Mouse (Mus musculus) heart, adult 8-10 months (tissue): ENCODE results near the gene Ippk. TPM values are rescaled to one million over a fixed set of nuclear protein-coding genes. Genes with fewer than 3 reads are reported as not detected.

ENCODE experiments used
- DNase-seq: peaks from one replicate; pipeline ENCODE4 v3.0.0; 2022; ENCODE audit warnings: low spot score
- total RNA-seq, 4 experiments: library from RNA; stranded (reverse); gene quantifications; 2 replicates each; pipeline ENCODE4 v1.2.4; 2022

Gene Ippk
- total RNA-seq, 4 experiments from 2014 or later = 5.5 to 7.5 (median 7.1) TPM

DNA sequence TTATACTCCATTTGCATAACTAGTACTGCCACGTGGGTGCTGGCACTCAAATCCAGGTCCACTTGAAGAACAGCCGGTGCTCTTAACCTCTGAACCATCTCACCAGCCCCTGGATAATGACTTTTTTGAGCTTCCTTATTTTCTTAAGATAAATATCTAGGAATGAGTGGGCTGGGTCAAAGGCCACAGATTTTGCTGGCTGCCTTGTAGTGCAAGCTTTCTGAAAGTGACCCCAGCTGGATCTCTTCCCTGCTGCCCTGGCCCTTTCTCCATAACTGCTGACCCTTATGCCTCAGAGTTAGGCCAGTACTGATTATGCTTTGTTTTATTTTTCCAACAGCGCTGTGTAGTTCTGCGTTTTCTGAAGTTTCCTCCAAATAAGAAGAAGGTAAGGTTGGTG is 9.5 kb downstream of the Ippk start:
- DNase-seq = no peak

GRCm38 (mm10) chr13:49433268-49434029 is 12.4 kb downstream of the Ippk start:
- no peak for DNase-seq

DNA sequence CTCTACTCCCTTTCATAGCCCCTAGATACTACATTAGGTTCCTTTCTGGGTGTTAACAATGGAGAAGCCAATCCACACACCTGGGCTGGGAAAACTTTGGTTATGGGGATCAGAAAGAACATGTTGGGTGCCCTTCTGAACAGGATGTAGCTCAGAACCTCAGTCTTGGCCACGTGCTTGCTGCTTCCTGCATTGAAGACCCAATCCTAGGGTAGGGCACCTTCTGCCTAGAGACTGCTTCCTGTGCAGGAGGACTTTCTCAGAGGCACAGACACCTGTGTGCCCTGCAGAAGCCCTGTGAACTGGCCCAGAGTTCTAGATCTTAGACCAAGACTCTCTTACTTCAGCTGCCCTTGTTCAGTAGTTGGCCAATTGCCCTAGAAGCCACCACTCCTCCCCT is 14.7 kb downstream of the Ippk start:
- DNase-seq = no peak

DNA sequence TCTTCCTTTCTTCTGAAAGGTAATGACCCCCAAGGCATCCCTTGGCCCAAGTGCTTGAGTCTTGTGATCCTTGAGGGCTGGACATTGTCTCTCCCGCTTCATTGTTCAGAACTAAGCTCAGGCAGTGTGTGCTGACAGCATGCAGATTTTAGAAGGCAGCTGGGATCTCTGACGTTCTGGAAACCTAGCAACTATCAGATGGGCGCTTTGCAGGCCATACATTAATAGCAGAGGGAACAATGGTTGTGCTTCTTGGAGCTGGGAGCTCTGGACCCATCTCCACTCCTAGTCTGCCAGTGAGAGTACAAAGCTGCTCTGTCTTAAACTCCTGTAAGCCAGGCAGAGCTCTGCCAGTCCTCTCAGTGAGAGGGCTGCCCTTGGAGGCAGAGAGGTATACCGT is 15.1 kb downstream of the Ippk start:
- DNase-seq = no peak

GRCm38 (mm10) chr13:49444451-49444850 is 23.4 kb downstream of the Ippk start:
- DNase-seq = no peak

DNA sequence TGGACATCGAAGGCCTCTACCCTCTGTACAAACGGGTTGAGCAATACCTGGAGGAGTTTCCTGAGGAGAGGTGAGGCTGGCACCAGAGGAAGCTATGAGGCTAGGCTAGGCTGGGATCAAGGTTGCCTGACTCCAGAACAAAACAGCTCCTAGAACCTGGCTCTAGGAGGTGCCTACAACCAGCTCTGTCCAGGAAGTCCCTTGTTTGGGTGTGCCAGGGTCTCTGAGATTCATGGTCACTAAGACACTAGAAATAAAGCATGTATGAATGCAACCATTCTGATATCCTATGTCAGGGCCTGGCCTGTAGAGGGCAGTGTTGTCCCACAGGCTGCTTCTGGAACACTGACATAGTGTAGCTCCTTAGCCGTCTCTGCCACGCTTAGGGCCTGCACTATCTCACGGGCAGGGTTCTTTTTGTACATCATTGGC is 28.3 kb downstream of the Ippk start:
- peak; percentile 86 for DNase-seq

DNA sequence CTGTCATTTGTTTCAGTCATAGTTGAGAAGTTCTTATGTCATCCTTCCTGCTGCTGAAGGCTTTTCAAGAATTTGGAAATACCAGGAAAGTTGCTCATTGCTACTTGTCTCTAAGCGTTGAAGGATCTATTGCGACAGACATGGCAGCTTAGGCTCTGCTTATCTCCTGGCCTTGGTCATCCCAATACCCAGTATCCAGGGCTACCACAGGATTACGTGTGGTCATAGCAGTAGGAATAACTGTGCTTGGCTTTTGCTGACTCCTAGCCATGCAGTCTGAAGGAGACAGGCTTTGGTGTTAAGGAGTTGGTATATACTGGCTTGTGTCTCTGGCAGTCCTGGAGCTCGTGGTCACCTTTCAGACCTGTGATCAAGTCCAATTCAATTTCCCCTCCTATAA is 39.2 kb downstream of the Ippk start:
- no peak for DNase-seq

DNA sequence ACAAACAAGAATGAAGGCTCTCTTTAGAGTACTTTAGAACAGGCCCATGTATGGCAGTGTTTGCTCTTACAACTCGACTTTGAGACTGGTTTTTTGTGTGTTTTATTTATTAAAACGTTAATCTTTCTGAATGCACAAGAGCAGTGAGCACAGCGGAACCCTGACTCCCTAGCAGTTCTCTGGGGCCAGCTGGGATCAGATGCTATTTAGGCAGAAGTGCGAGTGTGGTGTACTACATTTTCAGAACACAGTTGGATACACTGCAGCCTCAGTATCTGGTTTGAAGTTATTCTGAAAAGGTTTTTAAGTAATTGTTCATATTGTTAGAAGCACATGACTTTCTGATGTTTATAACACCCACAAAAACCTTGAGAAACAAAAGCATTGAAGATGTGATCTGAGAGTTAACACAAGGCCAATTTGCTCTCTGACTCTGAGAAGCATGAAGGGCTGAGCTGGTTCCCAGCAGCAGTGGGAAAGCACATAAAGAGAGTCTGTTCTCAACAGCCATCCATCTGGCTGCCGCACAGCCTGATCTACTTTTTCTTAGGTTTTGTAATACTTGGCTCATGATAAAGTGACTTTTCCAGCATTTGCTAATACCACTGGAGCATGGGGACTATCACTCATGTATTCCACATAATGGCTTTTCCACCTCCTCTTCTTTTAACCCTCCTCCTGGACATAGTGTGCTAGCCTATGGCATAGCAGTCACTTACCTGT is 39.8 kb downstream of the Ippk start:
- peak; percentile 56 for DNase-seq

DNA sequence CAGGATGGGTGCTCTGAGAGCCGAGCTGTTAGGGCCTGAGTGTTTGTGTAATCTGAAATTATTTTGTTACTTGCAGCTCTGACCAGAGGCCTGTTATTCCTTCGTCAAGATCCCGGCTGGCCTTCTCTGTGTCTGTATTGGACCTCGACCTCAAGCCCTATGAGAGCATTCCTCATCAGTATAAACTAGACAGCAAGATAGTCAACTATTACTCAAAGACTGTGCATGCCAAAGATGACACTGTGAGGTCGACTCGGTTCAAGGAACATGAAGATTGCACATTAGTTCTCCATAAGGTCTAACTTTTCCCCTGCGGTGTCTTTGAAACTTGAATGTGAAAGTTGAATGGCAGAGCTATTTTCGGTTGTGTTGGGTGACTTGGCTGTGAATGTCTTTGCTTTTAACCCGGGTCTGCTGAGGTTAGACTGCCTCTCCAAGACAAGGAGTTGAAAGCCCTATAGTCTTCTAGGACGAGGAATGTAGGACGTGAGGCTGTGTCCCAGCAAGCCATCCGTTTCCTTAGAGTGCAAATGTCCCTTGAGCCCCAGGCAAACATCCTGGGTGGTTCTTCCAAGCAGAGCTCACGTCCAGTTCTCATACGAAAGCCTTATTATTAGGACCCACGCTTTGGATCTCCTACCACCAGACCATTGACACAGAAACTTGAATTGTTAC is 40.5 kb downstream of the Ippk start:
- peak; percentile 35 for DNase-seq

DNA sequence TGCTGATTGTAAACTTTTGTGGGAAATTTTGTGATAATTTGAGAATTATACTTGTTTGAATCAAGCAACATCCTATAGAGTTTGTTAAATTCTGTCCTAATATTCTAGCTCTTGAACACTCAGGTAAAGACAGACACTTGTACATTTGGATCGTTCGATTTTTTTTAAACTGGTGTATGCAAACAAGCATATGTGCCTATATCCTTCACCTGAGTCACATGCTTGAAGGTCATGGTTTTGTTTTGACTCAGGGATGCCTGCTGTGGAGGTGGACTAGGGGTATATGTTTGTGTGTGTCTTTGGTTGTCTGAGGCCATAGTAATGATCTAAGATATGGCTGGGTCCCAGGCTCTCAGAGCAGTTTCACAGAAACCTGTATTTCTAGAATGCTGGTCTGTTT is 41.9 kb downstream of the Ippk start:
- no peak for DNase-seq

DNA sequence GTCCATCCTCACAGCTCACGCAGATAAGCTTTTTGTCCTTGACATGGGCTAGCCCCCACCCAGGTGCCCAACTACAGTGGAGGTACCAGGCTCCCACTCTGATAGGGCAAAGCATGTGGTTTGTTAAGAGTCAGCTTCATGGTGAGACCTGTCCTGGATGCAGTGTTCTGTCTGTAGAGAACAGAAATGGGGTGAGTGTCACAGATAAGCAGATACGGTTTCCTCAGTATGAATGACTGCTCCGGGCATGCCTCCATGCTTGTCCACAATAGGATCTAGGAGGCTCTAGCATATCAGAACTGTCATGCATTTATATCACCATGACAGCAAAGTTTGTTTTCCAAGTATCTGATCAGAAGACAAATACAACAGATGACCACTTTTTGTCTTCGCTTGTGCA is 44.8 kb downstream of the Ippk start:
- DNase-seq = no peak

DNA sequence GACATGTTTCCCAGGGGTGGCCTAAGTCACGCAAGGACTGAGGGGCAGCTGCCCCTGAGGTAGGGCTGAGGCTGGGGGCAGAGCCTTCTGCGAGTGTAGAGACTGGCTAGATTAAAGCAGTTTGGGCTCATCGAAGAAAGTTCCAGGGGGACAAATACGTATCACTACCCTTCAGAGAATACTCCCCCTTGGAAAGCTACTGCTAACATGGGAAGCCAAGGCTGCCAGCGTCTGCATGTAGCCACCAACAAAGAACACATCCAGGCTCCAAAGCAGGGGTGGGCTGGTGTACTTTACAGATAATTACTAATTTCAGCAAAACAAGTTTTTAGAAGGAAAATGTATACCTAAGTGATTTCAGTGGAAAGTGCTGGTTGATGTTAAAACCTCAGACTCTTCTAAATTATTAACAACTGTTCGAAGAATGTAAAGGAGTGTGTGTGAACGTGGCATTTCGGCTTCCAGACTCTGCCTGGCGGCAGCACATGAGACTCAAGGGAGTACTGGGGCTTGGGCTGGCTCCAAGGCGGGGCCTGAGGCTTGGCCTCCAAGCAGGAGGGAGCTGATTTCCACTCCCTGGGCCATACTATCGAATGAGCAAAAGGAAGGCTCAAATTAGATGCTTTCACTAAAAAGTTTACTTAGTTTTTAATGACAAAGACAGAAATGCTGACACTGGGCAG is 45.5 kb downstream of the Ippk start:
- peak; percentile 65 for DNase-seq

GRCm38 (mm10) chr13:49467585-49467984 is 46.5 kb downstream of the Ippk start:
- no peak for DNase-seq

DNA sequence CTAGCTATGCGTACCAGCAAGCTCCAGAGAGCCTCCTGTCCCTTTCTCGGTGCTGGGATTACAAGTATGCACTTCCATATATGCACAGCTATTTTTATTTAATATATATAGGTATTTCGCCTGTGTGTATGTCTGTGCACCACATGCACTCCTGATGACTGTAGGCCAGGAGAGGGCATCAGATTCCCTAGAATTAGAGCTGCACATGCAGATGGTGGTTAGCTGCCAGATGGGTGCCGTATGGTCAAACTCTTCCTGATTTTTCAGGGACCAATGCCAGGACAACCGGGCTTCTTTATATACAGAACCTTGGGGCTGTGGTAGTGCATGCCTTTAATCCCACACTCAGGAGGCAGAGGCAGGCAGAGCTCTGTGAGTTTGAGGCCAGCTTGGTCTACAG is 48.0 kb downstream of the Ippk start:
- no peak for DNase-seq

GRCm38 (mm10) chr13:49470319-49470718 is 49.3 kb downstream of the Ippk start:
- no peak for DNase-seq

- DNase-seq = peak; percentile 69
Observed at GRCm38 (mm10) chr13:49470806-49471205, 49.8 kb downstream of the Ippk start.

DNA sequence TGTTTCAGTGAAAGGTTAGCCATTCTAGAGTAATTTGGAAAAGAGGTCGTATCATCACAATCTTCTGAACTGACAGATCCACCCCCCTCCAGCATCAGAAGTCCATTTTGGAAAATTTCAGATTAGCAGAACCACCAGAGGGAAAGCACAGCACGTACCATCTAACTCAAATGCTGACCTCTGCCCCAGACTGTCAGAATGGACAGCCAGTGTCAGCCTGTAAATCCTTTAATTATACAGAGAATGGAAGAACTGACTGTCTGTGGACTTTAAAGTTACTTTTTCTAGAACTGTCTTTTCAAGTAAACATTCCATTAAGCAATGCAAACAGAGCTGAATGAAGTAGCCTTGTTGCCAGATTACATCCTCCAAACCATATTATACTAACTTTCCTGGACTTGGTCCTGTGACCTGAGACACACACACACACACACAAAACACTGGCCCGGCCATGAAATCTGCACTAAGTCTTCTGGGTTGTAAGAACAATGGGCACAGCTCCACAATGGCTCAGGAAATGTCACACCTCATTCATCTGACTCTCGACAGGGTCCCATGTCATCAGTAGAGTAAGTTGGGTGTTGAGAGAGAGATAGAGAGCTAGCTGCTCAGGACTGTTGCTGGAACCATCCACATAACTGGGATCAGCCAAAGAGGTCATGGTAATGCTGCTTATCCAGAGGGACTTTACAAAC is 51.1 kb downstream of the Ippk start:
- no peak for DNase-seq

DNA sequence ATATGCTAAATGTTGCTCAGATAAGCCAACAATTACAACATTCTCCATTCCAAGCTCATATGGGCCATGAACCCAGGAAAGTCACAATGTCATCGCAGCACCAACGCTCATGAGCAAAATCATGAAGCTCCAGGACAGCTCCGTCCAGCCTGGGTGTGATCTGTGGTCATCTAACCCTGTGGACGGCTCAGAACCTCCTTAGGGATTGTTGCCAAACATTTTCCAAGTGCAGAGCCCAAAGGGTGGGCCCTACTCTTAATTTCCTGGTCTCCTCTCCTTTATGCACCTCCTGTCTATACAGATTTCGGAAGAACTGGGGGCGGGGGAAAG is 51.6 kb downstream of the Ippk start:
- DNase-seq = no peak

DNA sequence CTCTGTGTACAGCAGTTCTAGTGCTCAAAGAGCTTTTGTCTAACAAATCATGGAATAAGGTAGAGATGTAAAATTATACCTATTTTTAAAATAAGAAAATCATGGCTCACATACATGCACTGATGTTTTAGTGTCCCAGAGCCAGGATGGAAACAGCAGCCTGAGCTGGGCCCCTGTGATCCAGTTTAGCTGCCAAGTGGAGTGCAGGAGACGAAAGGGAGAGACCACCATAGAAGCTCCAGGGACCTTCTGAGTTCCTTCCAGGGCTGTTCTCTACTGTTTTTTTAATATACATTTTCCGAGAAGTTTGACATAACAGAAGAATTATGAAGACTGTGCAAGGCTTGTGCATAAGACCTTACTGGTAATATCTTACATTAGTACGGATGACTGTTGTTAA is 56.8 kb downstream of the Ippk start:
- DNase-seq = no peak

DNA sequence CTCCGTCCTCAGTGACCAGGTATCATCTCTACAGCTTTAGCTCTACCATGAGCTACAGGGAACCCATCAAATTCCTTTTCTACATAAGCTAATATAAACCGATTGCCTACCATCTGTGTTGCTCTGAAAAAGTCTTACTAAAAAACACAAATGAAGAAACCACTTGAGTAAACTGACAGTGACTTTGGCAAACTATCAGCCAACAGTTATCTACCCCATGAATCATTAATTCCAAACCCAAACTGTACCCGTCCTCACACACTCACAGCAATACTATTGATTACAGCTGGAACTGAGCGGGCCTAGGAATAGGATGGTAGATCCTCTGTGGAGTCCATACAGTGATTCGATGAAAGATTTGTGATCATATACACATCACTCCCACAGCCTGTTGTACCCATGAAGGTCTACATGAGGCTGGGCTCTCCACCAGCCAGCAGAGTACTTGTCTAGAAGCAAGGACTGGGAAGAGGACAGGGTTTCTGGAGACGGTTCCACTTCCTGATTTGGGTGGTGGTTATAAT is 57.9 kb downstream of the Ippk start:
- DNase-seq = no peak

DNA sequence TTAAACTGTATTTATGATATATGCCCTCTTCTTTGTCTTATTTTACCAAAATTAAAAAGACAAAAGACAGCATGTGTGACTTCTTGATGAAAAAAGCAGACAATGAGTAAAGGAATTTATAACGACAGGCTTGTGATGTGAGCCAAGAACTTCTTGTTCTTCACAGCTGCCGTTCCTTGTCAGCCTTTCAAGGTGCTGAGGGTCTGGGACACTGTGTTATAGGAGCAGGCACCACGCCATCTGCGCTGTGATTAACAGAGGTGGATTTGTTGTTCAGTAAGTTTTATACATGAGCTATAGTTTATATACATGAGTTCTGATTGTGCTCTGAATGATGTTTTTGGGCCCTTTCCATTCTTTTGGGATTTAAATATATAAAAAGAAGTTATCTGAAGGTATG is 58.4 kb downstream of the Ippk start:
- peak; percentile 54 for DNase-seq
